Mouse (Mus musculus) midbrain, embryonic 11.5 days (tissue): ENCODE results near the gene Rangrf. TPM values are rescaled to one million over a fixed set of nuclear protein-coding genes. Genes with fewer than 3 reads are reported as not detected.
"Not testable (repeated sequence)": the region's sequence is repeated elsewhere in the genome, so short reads cannot be mapped to it uniquely, and the experiment has no call there.

Source experiments
- ATAC-seq: fragments of 200-750 bp; cut with Nextera tagmentation; 2 replicates; pipeline ENCODE4 v1.8.0; 2017; ENCODE audit warnings: moderate TSS enrichment, moderate library complexity; ENCODE audit not compliant: low FRiP score
- DNase-seq: peaks from one replicate; pipeline ENCODE4 v3.0.0; 2015; ENCODE audit warnings: low spot score; ENCODE audit errors: missing footprints
- H3K27ac ChIP-seq: fragments of 300-500 bp; sonication (generic); 2 replicates; pipeline ENCODE4 v1.5.1; 2014; ENCODE audit warnings: low read depth, low read length
- H3K27me3 ChIP-seq: fragments of 300-500 bp; sonication (generic); 2 replicates; pipeline ENCODE4 v1.6.1; 2014; ENCODE audit warnings: mild to moderate bottlenecking, low read length, moderate library complexity, mixed read lengths; ENCODE audit not compliant: control insufficient read depth, insufficient read depth
- H3K36me3 ChIP-seq: fragments of 300-500 bp; sonication (generic); 2 replicates; pipeline ENCODE4 v1.6.1; 2014; ENCODE audit warnings: mild to moderate bottlenecking, low read length, moderate library complexity, mixed read lengths; ENCODE audit not compliant: control insufficient read depth, insufficient read depth
- H3K4me1 ChIP-seq: fragments of 300-500 bp; sonication (generic); 2 replicates; pipeline ENCODE4 v1.6.1; 2014; ENCODE audit warnings: low read length; ENCODE audit not compliant: control insufficient read depth, insufficient read depth
- H3K4me2 ChIP-seq: fragments of 300-500 bp; sonication (generic); 2 replicates; pipeline ENCODE4 v1.6.1; 2014; ENCODE audit warnings: mild to moderate bottlenecking, moderate library complexity
- H3K4me3 ChIP-seq: fragments of 300-500 bp; sonication (generic); 2 replicates; pipeline ENCODE4 v1.5.1; 2014; ENCODE audit warnings: low read depth, low read length
- H3K9ac ChIP-seq: fragments of 300-500 bp; sonication (generic); 2 replicates; pipeline ENCODE4 v1.6.1; 2014; ENCODE audit warnings: low read length
- H3K9me3 ChIP-seq: fragments of 300-500 bp; sonication (generic); 2 replicates; pipeline ENCODE4 v1.6.1; 2016; ENCODE audit warnings: low read length; ENCODE audit not compliant: control insufficient read depth
- WGBS: fragments of 180-500 bp; shearing (Covaris S2); extraction: QIAGEN DNeasy Blood & Tissue Kit; methylation state at CpG from one replicate; pipeline ENCODE4 v1.1.7; 2014; 5-methylcytosine and 5-hydroxymethylcytosine counted together
- polyA plus RNA-seq: library from polyadenylated mRNA; unstranded; fragments of >200 nt; fragmentation: Nextera tagmentation; extraction: Ambion mirVana; gene quantifications from 2 replicates; pipeline ENCODE4 v1.2.1, GENCODE M21; 2014

Rangrf gene
- polyA plus RNA-seq, 1 experiment from 2014 or later: 54.5 TPM

GRCm38 (mm10) chr11:68987365-68987882 is 12.4 kb upstream of the Rangrf start:
- Histone ChIP-seq H3K9me3 (no peaks in the 10 kb centered on the region), H3K9ac (no peak overlapping the region), H3K27me3 (no peaks in the 10 kb centered on the region), H3K4me2 (no peak overlapping the region), H3K4me3 (no peak overlapping the region), H3K36me3 (peaks cover 35% of the 10 kb centered on the region), H3K4me1 (no peaks in the 10 kb centered on the region), H3K27ac (no peak overlapping the region)
- ATAC-seq (no peak), DNase-seq (peak; percentile 47)
- 92% methylated on average over 11 of the region's 11 CpGs for WGBS

GRCm38 (mm10) chr11:68982639-68983369 is 7.8 kb upstream of the Rangrf start:
- ATAC-seq: no peak
- H3K27ac ChIP-seq: no peak overlapping the region
- H3K9ac ChIP-seq: no peak overlapping the region
- H3K4me3 ChIP-seq: no peak overlapping the region
- no peaks in the 10 kb centered on the region for H3K9me3 ChIP-seq
- WGBS: 33% methylated on average over 4 of the region's 4 CpGs
- peaks cover 7% of the 10 kb centered on the region for H3K36me3 ChIP-seq
- H3K4me2 ChIP-seq: no peak overlapping the region
- DNase-seq: peak; percentile 98
- no peaks in the 10 kb centered on the region for H3K4me1 ChIP-seq
- no peaks in the 10 kb centered on the region for H3K27me3 ChIP-seq

GRCm38 (mm10) chr11:68980919-68981318 is 5.9 kb upstream of the Rangrf start:
- Histone ChIP-seq H3K27me3 (no peaks in the 10 kb centered on the region), H3K27ac (no peak overlapping the region), H3K36me3 (no peaks in the 10 kb centered on the region), H3K4me1 (no peaks in the 10 kb centered on the region), H3K9ac (no peak overlapping the region), H3K9me3 (no peaks in the 10 kb centered on the region), H3K4me2 (no peak overlapping the region), H3K4me3 (no peak overlapping the region)
- DNase-seq (peak; percentile 12), ATAC-seq (no peak)
- WGBS: 73% methylated on average over 3 of the region's 3 CpGs

- Histone ChIP-seq H3K4me1 (no peaks in the 10 kb centered on the region), H3K27ac (no peak overlapping the region), H3K9me3 (no peaks in the 10 kb centered on the region), H3K27me3 (0 out of 2 replicates have a peak, but pooled peaks cover 2% of the 10 kb centered on the region), H3K4me2 (no peak overlapping the region), H3K9ac (no peak overlapping the region), H3K4me3 (no peak overlapping the region), H3K36me3 (no peaks in the 10 kb centered on the region)
- no peak for ATAC-seq
- DNase-seq: no peak
- 69% methylated on average over 5 of the region's 5 CpGs for WGBS
Measured at GRCm38 (mm10) chr11:68979320-68979733, 4.3 kb upstream of the Rangrf start.

- Histone ChIP-seq H3K4me2 (no peak overlapping the region), H3K9ac (no peak overlapping the region), H3K9me3 (no peaks in the 10 kb centered on the region), H3K27me3 (0 out of 2 replicates have a peak, but pooled peaks cover 2% of the 10 kb centered on the region), H3K36me3 (no peaks in the 10 kb centered on the region), H3K27ac (no peak overlapping the region), H3K4me1 (peaks cover 7% of the 10 kb centered on the region), H3K4me3 (no peak overlapping the region)
- ATAC-seq: no peak
- WGBS: 89% methylated on average over 1 of the region's 1 CpGs
- peak; percentile 68 for DNase-seq
Measured at GRCm38 (mm10) chr11:68975601-68976000, 616 bp upstream of the Rangrf start.

GRCm38 (mm10) chr11:68974059-68974450 is 930 bp downstream of the Rangrf start:
- WGBS: 28% methylated on average over 6 of the region's 6 CpGs
- no peaks in the 10 kb centered on the region for H3K9me3 ChIP-seq
- peak overlapping the region; percentile 38 for H3K4me3 ChIP-seq
- DNase-seq (no peak), ATAC-seq (no peak)
- H3K27me3 ChIP-seq: 0 out of 2 replicates have a peak, but pooled peaks cover 2% of the 10 kb centered on the region
- 0 out of 2 replicates have a peak overlapping the region, but pooled peaks have one; percentile 40 for H3K9ac ChIP-seq
- peaks cover 7% of the 10 kb centered on the region for H3K4me1 ChIP-seq
- H3K36me3 ChIP-seq: no peaks in the 10 kb centered on the region
- peak overlapping the region; percentile 54 for H3K4me2 ChIP-seq
- no peak overlapping the region for H3K27ac ChIP-seq

GRCm38 (mm10) chr11:68973250-68974058 is 1.5 kb downstream of the Rangrf start:
- not testable (repeated sequence) for H3K27me3 ChIP-seq, H3K27ac ChIP-seq, H3K4me1 ChIP-seq, H3K9me3 ChIP-seq, H3K36me3 ChIP-seq
- Histone ChIP-seq H3K9ac (peak overlapping the region; percentile 40; the same call in 1 of the 2 replicates), H3K4me2 (peak overlapping the region; percentile 54), H3K4me3 (peak overlapping the region; percentile 38)
- under 1% methylated on average over 35 of the region's 38 CpGs for WGBS
- ATAC-seq (peak; percentile 92), DNase-seq (peak; percentile 99)

GRCm38 (mm10) chr11:68970232-68970631 is 4.8 kb downstream of the Rangrf start:
- 80% methylated on average over 4 of the region's 4 CpGs for WGBS
- Histone ChIP-seq H3K9ac (no peak overlapping the region), H3K27me3 (peaks cover 2% of the 10 kb centered on the region; the same call in 1 of the 2 replicates), H3K4me3 (no peak overlapping the region), H3K4me2 (no peak overlapping the region), H3K4me1 (peaks cover 9% of the 10 kb centered on the region), H3K27ac (no peak overlapping the region), H3K36me3 (no peaks in the 10 kb centered on the region), H3K9me3 (no peaks in the 10 kb centered on the region)
- no peak for ATAC-seq
- DNase-seq: no peak

GRCm38 (mm10) chr11:68968752-68969151 is 6.2 kb downstream of the Rangrf start:
- H3K4me3 ChIP-seq: no peak overlapping the region
- ATAC-seq: no peak
- no peak overlapping the region for H3K27ac ChIP-seq
- no peaks in the 10 kb centered on the region; the same call in 1 of the 2 replicates for H3K27me3 ChIP-seq
- no peak overlapping the region; the same call in 1 of the 2 replicates for H3K4me2 ChIP-seq
- no peaks in the 10 kb centered on the region for H3K9me3 ChIP-seq
- 82% methylated on average over 11 of the region's 11 CpGs for WGBS
- H3K36me3 ChIP-seq: no peaks in the 10 kb centered on the region
- peak; percentile 19 for DNase-seq
- H3K4me1 ChIP-seq: peaks cover 6% of the 10 kb centered on the region
- no peak overlapping the region for H3K9ac ChIP-seq
